In genomic region chr5:138107130-138107529, GRCm38 (mm10) we compare ENCODE assay signal across 27 mouse cellular contexts. TPM values are rescaled to one million over a fixed set of nuclear protein-coding genes. Genes with fewer than 3 reads are reported as not detected.
A peak's percentile ranks its signal among the peaks of the same experiment; 100 is the strongest.
DNase-seq lines count a peak whose midpoint lies in the region; ATAC-seq and TF ChIP-seq lines count a peak whose summit lies in the region.
"Had no signal": no experiment of that assay in that cellular context is flagged by ENCODE, and none has a peak within 500 bp of the region (broad histone marks: within the 10 kb centered on the region; RNA-seq: fewer than 3 reads in every experiment).

No protein-coding gene starts in this region.

- H3ac ChIP-seq in myocyte (ENCODE audit: control insufficient read depth, insufficient read length) = no peak overlapping the region

- H3K4me3 ChIP-seq in embryonic facial prominence, embryonic 14.5 days (ENCODE audit: low read depth, low read length) = no peak overlapping the region
- H3K4me3 ChIP-seq in embryonic facial prominence, embryonic 10.5 days = no peak overlapping the region
- H3K4me3 ChIP-seq in myocyte = no peak overlapping the region
- H3K4me3 ChIP-seq in hindbrain, embryonic 16.5 days (ENCODE audit: low read length) = no peak overlapping the region

- no peaks in the 10 kb centered on the region for H3K27me3 ChIP-seq in embryonic facial prominence, embryonic 14.5 days (replicated peaks; ENCODE audit: control insufficient read depth, insufficient read depth, low read length)
- no peaks in the 10 kb centered on the region for H3K27me3 ChIP-seq in embryonic facial prominence, embryonic 10.5 days (replicated peaks; ENCODE audit: low read depth, poor library complexity, severe bottlenecking)
- no peaks in the 10 kb centered on the region for H3K27me3 ChIP-seq in myocyte (ENCODE audit: control insufficient read depth, insufficient read depth, insufficient read length)
- H3K27me3 ChIP-seq in hindbrain, embryonic 16.5 days (replicated peaks; ENCODE audit: control insufficient read depth, insufficient read depth, low read length) = no peaks in the 10 kb centered on the region
- H3K27me3 ChIP-seq: CH12.LX, Patski had no signal

- H3K4me1 ChIP-seq in embryonic facial prominence, embryonic 14.5 days (ENCODE audit: control insufficient read depth, insufficient read depth, low read length) = no peaks in the 10 kb centered on the region
- H3K4me1 ChIP-seq in embryonic facial prominence, embryonic 10.5 days = no peaks in the 10 kb centered on the region
- H3K4me1 ChIP-seq in hindbrain, embryonic 16.5 days (ENCODE audit: control insufficient read depth, insufficient read depth, low read depth, low read length) = no peaks in the 10 kb centered on the region

- no peak overlapping the region for H3K9ac ChIP-seq in embryonic facial prominence, embryonic 14.5 days (ENCODE audit: low read depth, low read length)
- H3K9ac ChIP-seq in hindbrain, embryonic 16.5 days (ENCODE audit: low read depth, low read length) = no peak overlapping the region

- TF ChIP-seq POLR2A in myocyte (IDR thresholded peaks at IDR 0.05; ENCODE audit: insufficient read length, low read depth) = no peak

- intact Hi-C loops in heart, postnatal 14 days (cut with DNase I) = no loop called here

- H3K27ac ChIP-seq in embryonic facial prominence, embryonic 14.5 days (replicated peaks; ENCODE audit: low read depth, low read length) = no peak overlapping the region
- no peak overlapping the region for H3K27ac ChIP-seq in embryonic facial prominence, embryonic 10.5 days (replicated peaks)
- no peak overlapping the region for H3K27ac ChIP-seq in hindbrain, embryonic 16.5 days (ENCODE audit: low read depth, low read length)

- peaks cover 28% of the 10 kb centered on the region for H3K36me3 ChIP-seq in embryonic facial prominence, embryonic 14.5 days (ENCODE audit: control insufficient read depth, insufficient read depth, low read length)
- H3K36me3 ChIP-seq in embryonic facial prominence, embryonic 10.5 days (replicated peaks) = peaks cover 39% of the 10 kb centered on the region
- H3K36me3 ChIP-seq in myocyte (ENCODE audit: control insufficient read depth, insufficient read depth) = peaks cover 9% of the 10 kb centered on the region
- H3K36me3 ChIP-seq in hindbrain, embryonic 16.5 days (ENCODE audit: control insufficient read depth, insufficient read depth, low read length) = peaks cover 24% of the 10 kb centered on the region

- no peaks in the 10 kb centered on the region for H3K9me3 ChIP-seq in embryonic facial prominence, embryonic 14.5 days (ENCODE audit: control insufficient read depth, low read length)
- no peaks in the 10 kb centered on the region for H3K9me3 ChIP-seq in embryonic facial prominence, embryonic 10.5 days
- no peaks in the 10 kb centered on the region for H3K9me3 ChIP-seq in hindbrain, embryonic 16.5 days (ENCODE audit: control insufficient read depth, low read length)
- H3K9me3 ChIP-seq: G1E had no signal

- peak; percentile 16; the same call in 1 of the 2 replicates for ATAC-seq in embryonic facial prominence, embryonic 14.5 days (ENCODE audit: low read depth)
- no peak for ATAC-seq in hindbrain, embryonic 16.5 days
- ATAC-seq: activated CD4-positive, CD25-positive, alpha-beta regulatory T cell, adult 4 months; CD4-positive, CD25-positive, alpha-beta regulatory T cell, adult 4 months; Patski had no signal

- H3K79me2 ChIP-seq in myocyte (ENCODE audit: control insufficient read depth, insufficient read depth) = no peaks in the 10 kb centered on the region

- WGBS in embryonic facial prominence, embryonic 14.5 days = 67% methylated on average over 3 of the region's 3 CpGs
- 70% methylated on average over 3 of the region's 3 CpGs for WGBS in embryonic facial prominence, embryonic 10.5 days
- WGBS in hindbrain, embryonic 16.5 days = 57% methylated on average over 3 of the region's 3 CpGs

- DNase-seq in embryonic facial prominence, embryonic 14.5 days (ENCODE audit: low spot score) = no peak
- DNase-seq in embryonic facial prominence, embryonic 10.5 days (ENCODE audit: low spot score) = no peak
- DNase-seq in heart, adult 11 months = peak; percentile 61
- no peak for DNase-seq in heart, postnatal 14 days
- DNase-seq: adrenal gland, adult 2 months; adrenal gland, adult 8-10 months; adrenal gland, postnatal 10 days; adrenal gland, postnatal 14 days; adrenal gland, postnatal 25 days; adrenal gland, postnatal 36 days; B cell, adult 2 months; cerebellum, adult 11 months; cerebellum, adult 11-12 months; cerebellum, adult 18-20 months had no signal

- no peak overlapping the region for H3K4me2 ChIP-seq in embryonic facial prominence, embryonic 14.5 days (ENCODE audit: low read depth, low read length)
- H3K4me2 ChIP-seq in myocyte (ENCODE audit: low read depth) = no peak overlapping the region
- no peak overlapping the region for H3K4me2 ChIP-seq in hindbrain, embryonic 16.5 days (ENCODE audit: low read length)

TF ChIP-seq in myocyte, 11 proteins besides CTCF, POLR2A, EP300 and RAD21:
- TF ChIP-seq TCF12 (IDR thresholded peaks at IDR 0.05; ENCODE audit: insufficient read depth, poor library complexity, severe bottlenecking) (no peak), POLR2AphosphoS2 (IDR thresholded peaks at IDR 0.05; ENCODE audit: insufficient read length, low read depth) (peak; percentile 74)

RNA-seq across cellular contexts. Expression of gene Zscan21, which starts 9.6 kb away (rescaled TPM):
- polyA plus RNA-seq in embryonic facial prominence, embryonic 14.5 days (2014; fragmentation: Nextera tagmentation; extraction: Ambion mirVana) = 52.8 and 63.5 TPM in 2 replicates
- 96.5 and 97.0 TPM in 2 replicates for polyA plus RNA-seq in embryonic facial prominence, embryonic 10.5 days (2016; fragmentation: Nextera tagmentation; extraction: Ambion mirVana)
- 10 to 100 TPM; 13.7 to 14.2 TPM for total RNA-seq in heart, postnatal 14 days (2021)
- polyA plus RNA-seq in myocyte (2012; fragmentation: generic; extraction: Trizol) = 12.3 TPM
- polyA plus RNA-seq in hindbrain, embryonic 16.5 days (2015; fragmentation: Nextera tagmentation; extraction: Ambion mirVana) = 79.0 and 82.3 TPM in 2 replicates

RNA-seq across cellular contexts. Expression of gene Zkscan1, which starts 22.2 kb away (rescaled TPM):
- 23.5 and 25.8 TPM in 2 replicates for polyA plus RNA-seq in embryonic facial prominence, embryonic 14.5 days (2014; fragmentation: Nextera tagmentation; extraction: Ambion mirVana)
- polyA plus RNA-seq in embryonic facial prominence, embryonic 10.5 days (2016; fragmentation: Nextera tagmentation; extraction: Ambion mirVana) = 28.2 and 30.0 TPM in 2 replicates
- 10 to 100 TPM; 17.8 to 18.0 TPM for total RNA-seq in heart, postnatal 14 days (2021)
- 5.1 TPM for polyA plus RNA-seq in myocyte (2012; fragmentation: generic; extraction: Trizol)
- 15.9 and 20.5 TPM in 2 replicates for polyA plus RNA-seq in hindbrain, embryonic 16.5 days (2015; fragmentation: Nextera tagmentation; extraction: Ambion mirVana)

RNA-seq across cellular contexts. Expression of gene Zfp113, which starts 48.4 kb away (rescaled TPM):
- polyA plus RNA-seq in embryonic facial prominence, embryonic 14.5 days (2014; fragmentation: Nextera tagmentation; extraction: Ambion mirVana) = 11.6 and 13.4 TPM in 2 replicates
- 32.1 and 39.8 TPM in 2 replicates for polyA plus RNA-seq in embryonic facial prominence, embryonic 10.5 days (2016; fragmentation: Nextera tagmentation; extraction: Ambion mirVana)
- total RNA-seq in heart, postnatal 14 days (2021) = 10 to 100 TPM in 1 of 2 experiments, 1 to 10 TPM in 1; 8.0 to 10.9 TPM
- 3.0 TPM for polyA plus RNA-seq in myocyte (2012; fragmentation: generic; extraction: Trizol)
- polyA plus RNA-seq in hindbrain, embryonic 16.5 days (2015; fragmentation: Nextera tagmentation; extraction: Ambion mirVana) = 22.7 and 22.9 TPM in 2 replicates

RNA-seq across cellular contexts. Expression of gene Cops6, which starts 53.7 kb away (rescaled TPM):
- 233 and 264 TPM in 2 replicates for polyA plus RNA-seq in embryonic facial prominence, embryonic 14.5 days (2014; fragmentation: Nextera tagmentation; extraction: Ambion mirVana)
- polyA plus RNA-seq in embryonic facial prominence, embryonic 10.5 days (2016; fragmentation: Nextera tagmentation; extraction: Ambion mirVana) = 357 and 367 TPM in 2 replicates
- total RNA-seq in heart, postnatal 14 days (2021) = 100 to 1,000 TPM; 124 TPM
- 186 TPM for polyA plus RNA-seq in myocyte (2012; fragmentation: generic; extraction: Trizol)
- polyA plus RNA-seq in hindbrain, embryonic 16.5 days (2015; fragmentation: Nextera tagmentation; extraction: Ambion mirVana) = 319 and 340 TPM in 2 replicates

RNA-seq across cellular contexts. Expression of gene Smok3c, which starts 54.1 kb away (rescaled TPM):
- not detected in 2 replicates for polyA plus RNA-seq in embryonic facial prominence, embryonic 14.5 days (2014; fragmentation: Nextera tagmentation; extraction: Ambion mirVana)
- polyA plus RNA-seq in embryonic facial prominence, embryonic 10.5 days (2016; fragmentation: Nextera tagmentation; extraction: Ambion mirVana) = not detected in 2 replicates
- not detected for total RNA-seq in heart, postnatal 14 days (2021)
- polyA plus RNA-seq in myocyte (2012; fragmentation: generic; extraction: Trizol) = not detected
- polyA plus RNA-seq in hindbrain, embryonic 16.5 days (2015; fragmentation: Nextera tagmentation; extraction: Ambion mirVana) = not detected in 2 replicates
- total RNA-seq: adrenal gland, adult 18-20 months; adrenal gland, adult 2 months; adrenal gland, adult 8-10 months; adrenal gland, postnatal 10 days; adrenal gland, postnatal 14 days; adrenal gland, postnatal 25 days; adrenal gland, postnatal 36 days; adrenal gland, postnatal 4 days; CH12.LX; ES-E14; MEL had no signal
- polyA plus RNA-seq: activated CD4-positive, CD25-positive, alpha-beta regulatory T cell, adult 4 months; adrenal gland, adult 2 months; brain, embryonic 14.5 days; C2C12; CD4-positive, CD25-positive, alpha-beta regulatory T cell, adult 4 months; G1E; Patski had no signal
